Mouse (Mus musculus): ENCODE results near the gene Il9r.

The Il9r gene

GRCm38 (mm10) chr11:32200075-32200601 lies at the start of gene Il9r:
Gene Il9r, minus strand, starts transcription at chr11:32200279.
- DNase-seq (ENCODE audit: low read depth, low spot score): no peak

GRCm38 (mm10) chr11:32248350-32248749 lies 48.3 kb upstream of the Il9r start:
- no peak for DNase-seq (ENCODE audit: low read depth, low spot score)

- DNase-seq (ENCODE audit: low read depth, low spot score): no peak
These were observed 47.0 kb upstream of the Il9r start for GRCm38 (mm10) chr11:32247068-32247467.

- no peak for DNase-seq (ENCODE audit: low read depth, low spot score)
These were observed 45.5 kb upstream of the Il9r start for GRCm38 (mm10) chr11:32245614-32246013.

GRCm38 (mm10) chr11:32244617-32245016 lies 44.5 kb upstream of the Il9r start:
- no peak for DNase-seq (ENCODE audit: low read depth, low spot score)

- DNase-seq (ENCODE audit: low read depth, low spot score): no peak
These were observed 44.0 kb upstream of the Il9r start for GRCm38 (mm10) chr11:32244064-32244463.

- DNase-seq (ENCODE audit: low read depth, low spot score): no peak
These were observed 43.3 kb upstream of the Il9r start for GRCm38 (mm10) chr11:32243205-32243955.

- DNase-seq (ENCODE audit: low read depth, low spot score): no peak
These were observed 42.1 kb upstream of the Il9r start for GRCm38 (mm10) chr11:32242209-32242608.

- DNase-seq (ENCODE audit: low read depth, low spot score): no peak
These were observed 41.3 kb upstream of the Il9r start for GRCm38 (mm10) chr11:32241391-32241790.

- DNase-seq (ENCODE audit: low read depth, low spot score): no peak
These were observed 38.2 kb upstream of the Il9r start for GRCm38 (mm10) chr11:32238093-32238860.

- DNase-seq (ENCODE audit: low read depth, low spot score): no peak
These were observed 37.3 kb upstream of the Il9r start for GRCm38 (mm10) chr11:32237411-32237795.

GRCm38 (mm10) chr11:32236712-32237410 lies 36.8 kb upstream of the Il9r start:
- DNase-seq (ENCODE audit: low read depth, low spot score): no peak

GRCm38 (mm10) chr11:32236132-32236531 lies 36.1 kb upstream of the Il9r start:
- no peak for DNase-seq (ENCODE audit: low read depth, low spot score)

- DNase-seq (ENCODE audit: low read depth, low spot score): no peak
These were observed 35.6 kb upstream of the Il9r start for GRCm38 (mm10) chr11:32235646-32236045.

GRCm38 (mm10) chr11:32234816-32235485 lies 34.9 kb upstream of the Il9r start:
- DNase-seq (ENCODE audit: low read depth, low spot score): no peak

GRCm38 (mm10) chr11:32233895-32234294 lies 33.8 kb upstream of the Il9r start:
- DNase-seq (ENCODE audit: low read depth, low spot score): no peak

GRCm38 (mm10) chr11:32232848-32233247 lies 32.8 kb upstream of the Il9r start:
- no peak for DNase-seq (ENCODE audit: low read depth, low spot score)

- DNase-seq (ENCODE audit: low read depth, low spot score): no peak
These were observed 31.0 kb upstream of the Il9r start for GRCm38 (mm10) chr11:32231125-32231524.

GRCm38 (mm10) chr11:32230220-32230619 lies 30.1 kb upstream of the Il9r start:
- DNase-seq (ENCODE audit: low read depth, low spot score): no peak

- no peak for DNase-seq (ENCODE audit: low read depth, low spot score)
These were observed 28.3 kb upstream of the Il9r start for GRCm38 (mm10) chr11:32228292-32228845.

GRCm38 (mm10) chr11:32227555-32227954 lies 27.5 kb upstream of the Il9r start:
- no peak for DNase-seq (ENCODE audit: low read depth, low spot score)
